Mouse (Mus musculus) G1E (cell line): ENCODE measurements at regions not wholly inside any gene's neighbourhood (a gene's known extent, or its start where the extent isn't known, plus 50 kb on each side); places are given as distances from the start of the nearest gene placed in this dataset.

Source experiments
- CTCF ChIP-seq: IDR thresholded peaks from 2 replicates; pipeline ENCODE4 v1.5.1; 2012; ENCODE audit warnings: low read depth, low read length, inconsistent platforms, mixed read lengths
- GATA1 ChIP-seq: IDR thresholded peaks from 2 replicates; pipeline ENCODE4 v1.6.1; 2012; ENCODE audit warnings: borderline replicate concordance, low read length, inconsistent platforms, mixed read lengths
- GATA2 ChIP-seq: IDR thresholded peaks from 2 replicates; pipeline ENCODE4 v1.6.1; 2012; ENCODE audit warnings: low read depth, low read length, inconsistent platforms, borderline replicate concordance
- TAL1 ChIP-seq: conservative IDR thresholded peaks from 2 replicates; pipeline ENCODE4 v1.6.1; 2012; ENCODE audit warnings: low read depth, low read length, inconsistent platforms, mixed read lengths

DNA sequence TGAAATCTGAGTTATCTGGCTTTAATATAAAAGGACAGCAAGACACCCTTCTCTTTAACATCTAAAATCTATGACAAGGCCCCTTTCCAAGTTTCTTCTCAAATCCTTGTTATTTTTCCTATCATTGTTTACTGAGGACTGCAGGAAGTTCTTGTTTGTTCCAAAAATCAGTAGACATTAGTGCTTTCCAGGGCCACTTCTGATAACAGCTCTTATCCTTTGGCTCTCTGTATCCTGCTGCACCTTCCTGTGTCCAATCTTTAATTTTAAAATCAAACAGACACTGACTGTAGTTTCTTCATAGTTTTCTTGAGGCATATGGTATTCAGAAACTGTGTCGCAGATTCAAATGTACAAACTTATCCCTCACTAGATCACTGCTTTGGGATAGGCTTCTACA lies 128.1 kb upstream of the Abcb5 start:
- TF ChIP-seq CTCF (no peak), GATA2 (no peak), TAL1 (no peak), GATA1 (no peak)
